Mouse (Mus musculus) megakaryocyte, embryonic 14.5 days (primary cell): ENCODE measurements around the gene Ctsf.

Experiments
- FLI1 ChIP-seq: IDR thresholded peaks from 2 replicates; pipeline ENCODE4 v1.6.1; 2012; ENCODE audit warnings: low read length, inconsistent platforms, mixed read lengths
- GATA1 ChIP-seq: IDR thresholded peaks from 3 replicates; pipeline ENCODE4 v1.6.1; 2012; ENCODE audit warnings: mixed read lengths, low read length, inconsistent platforms, borderline replicate concordance

DNA sequence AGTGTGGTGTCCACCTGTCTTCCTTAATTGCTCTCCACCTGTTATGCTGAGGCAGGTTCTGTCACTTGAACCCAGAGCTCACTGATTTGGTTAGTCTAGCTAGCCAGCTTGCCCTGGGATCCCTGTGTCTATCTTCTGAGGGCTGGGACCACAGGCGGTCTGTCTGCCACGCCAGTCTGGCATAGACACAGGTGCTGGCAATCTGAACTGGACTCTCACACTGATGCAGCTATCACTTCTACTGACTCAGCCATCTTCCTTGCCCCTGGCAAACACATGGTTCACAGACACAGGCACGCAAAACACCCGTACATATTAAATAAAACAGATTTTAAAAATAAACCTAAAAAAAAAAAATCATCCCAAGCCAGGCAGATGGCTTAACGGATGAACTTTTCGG is 17.9 kb upstream of the Ctsf start:
- TF ChIP-seq GATA1, result no peak
- TF ChIP-seq FLI1, result no peak
